Mouse (Mus musculus) stomach, embryonic 16.5 days (tissue): ENCODE measurements around the gene Lmod1. TPM values are rescaled to one million over a fixed set of nuclear protein-coding genes. Genes with fewer than 3 reads are reported as not detected.
A peak's percentile ranks its signal among the peaks of the same experiment; 100 is the strongest.

Source experiments
- ATAC-seq: fragments of 200-750 bp; cut with Nextera tagmentation; 2 replicates; pipeline ENCODE4 v1.8.0; 2017; ENCODE audit warnings: moderate number of reproducible peaks, moderate TSS enrichment; ENCODE audit not compliant: insufficient read depth, low FRiP score
- H3K27ac ChIP-seq: fragments of 300-500 bp; sonication (generic); 2 replicates; pipeline ENCODE4 v1.5.1; 2014; ENCODE audit warnings: low read length
- H3K27me3 ChIP-seq: fragments of 300-500 bp; sonication (generic); 2 replicates; pipeline ENCODE4 v1.6.1; 2014; ENCODE audit warnings: low read length, control low read depth, mixed read lengths; ENCODE audit not compliant: control insufficient read depth, insufficient read depth
- H3K36me3 ChIP-seq: fragments of 300-500 bp; sonication (generic); 2 replicates; pipeline ENCODE4 v1.6.1; 2014; ENCODE audit warnings: low read length; ENCODE audit not compliant: control insufficient read depth, insufficient read depth
- H3K4me1 ChIP-seq: fragments of 300-500 bp; sonication (generic); 2 replicates; pipeline ENCODE4 v1.6.1; 2014; ENCODE audit warnings: low read length, control low read depth, mixed read lengths; ENCODE audit not compliant: control insufficient read depth, insufficient read depth
- H3K4me2 ChIP-seq: fragments of 300-500 bp; sonication (generic); 2 replicates; pipeline ENCODE4 v1.6.1; 2014; ENCODE audit warnings: low read depth, low read length, mixed read lengths
- H3K4me3 ChIP-seq: fragments of 300-500 bp; sonication (generic); replicated peaks from 2 replicates; pipeline ENCODE4 v1.5.1; 2014; ENCODE audit warnings: mild to moderate bottlenecking, low read length
- H3K9ac ChIP-seq: fragments of 300-500 bp; sonication (generic); 2 replicates; pipeline ENCODE4 v1.6.1; 2014; ENCODE audit warnings: low read length
- H3K9me3 ChIP-seq: fragments of 300-500 bp; sonication (generic); replicated peaks from 2 replicates; pipeline ENCODE4 v1.6.1; 2016; ENCODE audit warnings: low read length, control low read depth; ENCODE audit not compliant: control insufficient read depth
- WGBS: fragments of 180-500 bp; shearing (Covaris S2); extraction: QIAGEN DNeasy Blood & Tissue Kit; methylation state at CpG from one replicate; pipeline ENCODE4 v1.1.7; 2014; 5-methylcytosine and 5-hydroxymethylcytosine counted together
- polyA plus RNA-seq: library from polyadenylated mRNA; unstranded; fragments of >200 nt; fragmentation: Nextera tagmentation; extraction: Ambion mirVana; gene quantifications from 2 replicates; pipeline ENCODE4 v1.2.1, GENCODE M21; 2015

Gene Lmod1
- polyA plus RNA-seq, 1 experiment from 2014 or later = 17.5 TPM

DNA sequence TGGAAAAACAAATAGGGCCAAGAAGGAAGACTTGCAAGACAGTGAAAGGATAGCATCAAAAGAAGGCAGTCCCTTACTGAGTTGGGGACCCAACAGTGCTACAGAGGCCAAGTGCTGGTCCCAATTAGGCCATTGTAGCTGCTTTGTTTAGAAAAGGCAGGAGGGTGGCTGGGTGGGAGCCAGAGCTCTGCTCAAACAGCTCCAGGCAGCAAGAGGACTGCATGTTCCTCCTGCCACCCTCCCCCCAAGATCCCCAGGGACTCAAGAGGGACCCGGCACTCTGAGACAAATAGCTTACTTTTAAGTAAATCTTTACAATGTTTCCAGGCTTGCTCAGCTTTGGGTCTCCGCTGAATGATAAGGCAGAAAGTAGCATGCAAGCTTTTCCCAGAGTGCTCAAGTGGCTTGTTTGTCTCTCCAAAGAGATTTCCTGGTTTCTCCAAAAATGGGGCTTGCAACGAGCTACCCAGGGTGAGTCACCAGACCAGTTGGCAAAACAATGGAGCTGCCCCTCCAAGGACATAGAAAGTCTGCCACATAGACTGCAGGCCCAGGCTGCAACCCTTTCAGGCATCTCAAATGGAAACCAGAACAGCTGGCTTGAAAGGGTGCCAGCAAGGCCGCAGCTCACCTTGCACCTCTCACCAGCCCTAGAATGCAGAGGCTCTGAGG, 23.0 kb downstream of the Lmod1 start:
- H3K27ac ChIP-seq = peak overlapping the region; percentile 66
- peak; percentile 55; the same call in 1 of the 2 replicates for ATAC-seq
- WGBS = 32% methylated on average over 4 of the region's 4 CpGs

DNA sequence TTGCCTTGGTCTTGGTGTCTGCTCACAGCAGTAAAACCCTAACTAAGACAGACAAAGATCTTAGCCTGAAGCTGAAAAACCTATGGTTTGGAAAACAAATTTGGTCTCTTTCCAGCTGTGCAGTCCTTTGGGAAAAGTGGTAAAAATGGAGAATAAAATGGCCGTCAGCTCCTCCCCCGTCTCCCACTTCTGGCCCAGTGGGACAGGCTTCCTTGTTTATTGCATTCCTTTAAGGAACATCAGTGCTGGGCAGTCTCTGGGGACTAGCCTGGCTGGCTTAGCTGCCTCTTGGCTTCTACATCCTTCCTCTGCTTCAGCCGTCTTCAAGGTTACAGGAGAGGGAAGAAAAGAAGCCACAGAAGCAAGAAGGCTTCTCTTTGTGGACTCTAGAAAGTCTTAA, 27.3 kb downstream of the Lmod1 start:
- Histone ChIP-seq H3K27me3 (no peaks in the 10 kb centered on the region), H3K4me1 (peaks cover 12% of the 10 kb centered on the region), H3K9ac (no peak overlapping the region), H3K27ac (no peak overlapping the region), H3K4me3 (no peak overlapping the region), H3K36me3 (no peaks in the 10 kb centered on the region), H3K9me3 (no peaks in the 10 kb centered on the region), H3K4me2 (no peak overlapping the region)
- 67% methylated on average over 3 of the region's 3 CpGs for WGBS
- no peak for ATAC-seq

More for the DNA sequence above, 23.0 kb downstream of the Lmod1 start:
- Histone ChIP-seq H3K4me3 (no peak overlapping the region), H3K4me2 (no peak overlapping the region), H3K36me3 (no peaks in the 10 kb centered on the region), H3K4me1 (peaks cover 16% of the 10 kb centered on the region), H3K27me3 (no peaks in the 10 kb centered on the region), H3K9me3 (no peaks in the 10 kb centered on the region), H3K9ac (no peak overlapping the region)

DNA sequence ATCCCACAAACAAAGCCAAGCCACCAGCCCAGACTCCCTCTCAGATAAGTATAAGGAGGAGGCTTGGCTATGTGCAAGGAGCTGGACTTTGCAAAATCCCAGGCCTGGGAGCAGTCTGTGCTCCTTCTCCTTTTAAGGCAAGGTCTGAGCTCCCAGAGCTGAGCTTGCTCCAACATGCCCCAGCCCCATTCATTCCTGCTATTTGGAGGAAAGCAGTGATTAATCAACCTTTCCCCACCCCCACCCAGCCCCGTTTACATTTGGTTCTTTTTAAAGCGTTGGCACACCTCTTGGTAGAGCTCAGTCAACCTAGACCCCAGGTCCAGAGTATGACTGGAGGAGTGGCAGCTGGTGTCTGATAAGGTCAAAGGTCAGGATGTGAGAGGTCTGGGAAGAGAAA, 34.5 kb downstream of the Lmod1 start:
- Histone ChIP-seq H3K27ac (peak overlapping the region; percentile 88), H3K9me3 (0 out of 2 replicates have a peak, but pooled peaks cover 3% of the 10 kb centered on the region), H3K27me3 (no peaks in the 10 kb centered on the region), H3K36me3 (no peaks in the 10 kb centered on the region), H3K9ac (no peak overlapping the region; the same call in 1 of the 2 replicates), H3K4me3 (no peak overlapping the region), H3K4me1 (peaks cover 16% of the 10 kb centered on the region), H3K4me2 (no peak overlapping the region)
- WGBS = 5% methylated on average over 2 of the region's 2 CpGs
- peak; percentile 91 for ATAC-seq

DNA sequence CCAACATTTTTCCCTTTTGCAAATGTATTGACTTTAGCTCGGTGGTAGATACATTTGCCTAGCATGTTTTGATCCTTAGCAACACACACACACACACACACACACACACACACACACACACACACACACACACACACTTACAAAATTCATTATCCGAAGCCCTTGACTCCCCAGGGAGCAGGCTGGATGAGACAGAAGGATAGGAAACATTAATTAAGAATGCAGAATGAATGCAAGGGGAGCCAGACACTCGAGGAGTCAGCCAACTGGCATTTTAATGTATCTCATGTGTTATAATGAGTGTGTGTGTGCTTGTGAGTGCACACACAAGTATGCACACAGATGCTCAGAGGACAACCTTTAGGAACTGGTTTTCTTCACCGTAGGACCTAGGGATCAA, 36.9 kb downstream of the Lmod1 start:
- H3K36me3 ChIP-seq = no peaks in the 10 kb centered on the region
- 82% methylated on average over 4 of the region's 4 CpGs for WGBS
- H3K9me3 ChIP-seq = 0 out of 2 replicates have a peak, but pooled peaks cover 3% of the 10 kb centered on the region
- H3K4me3 ChIP-seq = no peak overlapping the region
- no peak for ATAC-seq
- H3K9ac ChIP-seq = no peak overlapping the region
- H3K4me2 ChIP-seq = no peak overlapping the region
- peaks cover 16% of the 10 kb centered on the region for H3K4me1 ChIP-seq
- no peaks in the 10 kb centered on the region for H3K27me3 ChIP-seq
- no peak overlapping the region for H3K27ac ChIP-seq

DNA sequence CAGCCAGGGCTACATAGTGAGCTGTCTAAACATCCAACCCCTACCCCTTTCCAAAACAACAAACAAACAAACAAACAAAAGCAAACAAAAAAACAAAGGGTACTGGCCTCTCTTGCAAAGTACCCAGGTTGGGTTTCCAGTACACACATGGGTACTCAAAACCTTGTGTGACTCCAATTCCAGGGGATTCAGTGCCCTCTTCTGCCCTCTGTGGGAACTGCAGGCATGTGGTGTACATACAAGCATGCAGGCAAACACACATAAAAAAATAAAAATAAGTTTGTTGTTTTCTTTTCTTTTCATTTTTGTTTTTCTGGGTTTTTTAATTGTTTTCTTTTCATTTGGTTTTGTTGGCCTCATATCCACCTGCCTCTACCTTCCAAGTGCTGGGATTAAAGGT, 37.5 kb downstream of the Lmod1 start:
- no peak overlapping the region for H3K4me2 ChIP-seq
- H3K9ac ChIP-seq = no peak overlapping the region
- 0 out of 2 replicates have a peak, but pooled peaks cover 3% of the 10 kb centered on the region for H3K9me3 ChIP-seq
- H3K4me1 ChIP-seq = peaks cover 16% of the 10 kb centered on the region
- H3K36me3 ChIP-seq = no peaks in the 10 kb centered on the region
- no peak overlapping the region for H3K4me3 ChIP-seq
- no peaks in the 10 kb centered on the region for H3K27me3 ChIP-seq
- no peak overlapping the region for H3K27ac ChIP-seq
- ATAC-seq = no peak

DNA sequence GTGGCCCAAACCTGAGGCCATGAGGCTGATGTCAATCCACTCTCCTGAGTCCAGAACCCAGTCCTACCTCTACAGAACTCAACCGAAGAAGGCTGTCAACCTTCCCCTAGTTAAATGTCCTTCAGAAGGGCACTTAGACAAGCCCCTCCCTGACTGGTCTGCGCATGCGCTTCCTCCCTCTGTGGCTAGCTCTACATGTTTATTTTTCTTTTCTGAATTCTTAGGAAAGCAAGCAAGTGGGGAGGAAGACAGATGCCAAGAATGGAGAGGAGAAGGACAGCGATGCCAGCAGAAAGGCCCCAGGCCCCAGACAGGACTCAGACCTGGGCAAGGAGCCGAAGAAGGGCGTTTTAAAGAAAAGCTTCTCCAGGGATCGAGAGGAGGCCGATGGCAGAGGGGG, 38.8 kb downstream of the Lmod1 start:
- WGBS = 74% methylated on average over 8 of the region's 8 CpGs
- no peak overlapping the region for H3K4me2 ChIP-seq
- H3K36me3 ChIP-seq = no peaks in the 10 kb centered on the region
- ATAC-seq = no peak
- no peaks in the 10 kb centered on the region for H3K27me3 ChIP-seq
- no peak overlapping the region for H3K27ac ChIP-seq
- H3K4me1 ChIP-seq = peaks cover 13% of the 10 kb centered on the region
- H3K4me3 ChIP-seq = no peak overlapping the region
- H3K9ac ChIP-seq = no peak overlapping the region
- H3K9me3 ChIP-seq = 0 out of 2 replicates have a peak, but pooled peaks cover 3% of the 10 kb centered on the region

DNA sequence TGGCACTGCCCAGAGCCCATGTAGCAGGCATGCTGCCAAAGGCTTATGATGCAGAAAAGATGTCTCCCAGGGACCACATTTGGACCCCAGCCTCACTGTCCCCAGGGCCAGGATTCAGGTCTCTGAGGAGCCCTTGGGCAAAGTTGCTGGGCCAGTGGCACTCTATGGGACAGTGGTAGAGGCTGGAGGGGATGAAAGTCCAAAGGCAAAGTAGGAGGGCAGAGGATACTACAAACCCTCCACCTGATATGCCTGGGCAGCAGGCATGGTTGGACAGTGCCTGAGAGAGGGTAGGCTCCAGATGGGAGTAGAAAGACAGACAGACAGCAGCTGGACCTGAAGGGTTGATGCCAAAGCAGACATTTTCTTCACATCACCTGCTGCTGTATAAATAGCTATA, 41.8 kb downstream of the Lmod1 start:
- H3K9ac ChIP-seq = no peak overlapping the region
- no peak overlapping the region for H3K27ac ChIP-seq
- ATAC-seq = no peak
- H3K4me1 ChIP-seq = peaks cover 11% of the 10 kb centered on the region
- no peaks in the 10 kb centered on the region for H3K27me3 ChIP-seq
- H3K4me2 ChIP-seq = no peak overlapping the region
- H3K36me3 ChIP-seq = no peaks in the 10 kb centered on the region
- 0 out of 2 replicates have a peak, but pooled peaks cover 3% of the 10 kb centered on the region for H3K9me3 ChIP-seq
- H3K4me3 ChIP-seq = no peak overlapping the region

DNA sequence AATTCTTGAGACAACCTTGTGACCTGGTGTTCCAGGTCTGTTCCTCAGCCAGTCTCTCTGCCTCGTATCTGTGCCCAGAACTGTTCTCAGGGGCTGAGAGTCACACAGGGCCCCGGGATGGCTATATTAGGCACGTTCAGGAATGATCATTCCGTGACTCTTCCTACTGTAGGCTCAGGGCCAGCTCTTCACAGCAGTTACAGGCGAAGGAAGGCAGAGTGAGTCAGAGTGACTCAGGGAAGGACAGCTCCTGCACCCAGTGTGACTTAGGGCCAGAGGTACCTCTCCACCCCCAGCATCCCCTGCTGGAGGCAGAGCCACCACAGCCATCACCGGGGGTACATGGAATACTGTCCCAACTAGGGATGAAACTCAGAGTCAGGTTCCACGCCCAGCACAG, 42.4 kb downstream of the Lmod1 start:
- Histone ChIP-seq H3K36me3 (no peaks in the 10 kb centered on the region), H3K9me3 (0 out of 2 replicates have a peak, but pooled peaks cover under 1% of the 10 kb centered on the region), H3K27me3 (no peaks in the 10 kb centered on the region), H3K27ac (no peak overlapping the region; the same call in 1 of the 2 replicates), H3K4me3 (no peak overlapping the region), H3K4me1 (peaks cover 11% of the 10 kb centered on the region), H3K4me2 (no peak overlapping the region), H3K9ac (no peak overlapping the region)
- 68% methylated on average over 7 of the region's 7 CpGs for WGBS
- no peak; the same call in 1 of the 2 replicates for ATAC-seq

DNA sequence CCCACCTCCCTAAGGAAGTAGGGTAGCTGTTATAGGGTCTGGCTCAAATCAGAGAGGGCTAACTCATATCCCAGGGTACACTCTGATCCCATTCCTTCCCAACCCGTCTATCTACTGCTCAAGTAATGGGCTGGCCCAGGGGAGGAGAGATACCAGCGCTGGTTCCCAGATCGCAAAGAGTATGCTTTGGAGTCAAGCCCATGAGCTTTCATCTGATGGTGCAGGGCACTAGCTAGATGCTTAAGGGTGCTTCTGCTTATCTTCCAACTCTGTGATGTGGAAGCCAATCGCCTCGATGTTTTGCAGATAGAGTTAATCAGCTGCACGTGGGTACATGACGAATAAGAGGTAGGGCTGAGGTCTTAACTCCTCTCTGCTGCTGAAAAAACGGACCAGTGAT, 43.0 kb downstream of the Lmod1 start:
- no peak for ATAC-seq
- Histone ChIP-seq H3K9ac (no peak overlapping the region; the same call in 1 of the 2 replicates), H3K4me1 (peaks cover 11% of the 10 kb centered on the region), H3K9me3 (no peaks in the 10 kb centered on the region), H3K27ac (no peak overlapping the region; the same call in 1 of the 2 replicates), H3K4me3 (no peak overlapping the region), H3K4me2 (no peak overlapping the region), H3K36me3 (no peaks in the 10 kb centered on the region), H3K27me3 (no peaks in the 10 kb centered on the region)
- 56% methylated on average over 8 of the region's 8 CpGs for WGBS
